Mouse (Mus musculus) gastrocnemius, postnatal 36 days (tissue): ENCODE results near the gene Irf2bp2. TPM values are rescaled to one million over a fixed set of nuclear protein-coding genes. Genes with fewer than 3 reads are reported as not detected.

Experiments used
- DNase-seq, 2 experiments: peaks; one replicate each; pipeline ENCODE4 v3.0.0; 2022
- intact Hi-C: fragments of 180-260 bp; cut with DNase I; formaldehyde crosslinking; loops from one replicate; pipeline ENCODE4 v1.15.1; 2025
- total RNA-seq, 2 experiments: library from RNA; stranded (reverse); gene quantifications; 2 replicates each; pipeline ENCODE4 v1.2.3; 2021

The Irf2bp2 gene
- total RNA-seq, 2 experiments from 2014 or later = 26.5 to 30.1 TPM

DNA sequence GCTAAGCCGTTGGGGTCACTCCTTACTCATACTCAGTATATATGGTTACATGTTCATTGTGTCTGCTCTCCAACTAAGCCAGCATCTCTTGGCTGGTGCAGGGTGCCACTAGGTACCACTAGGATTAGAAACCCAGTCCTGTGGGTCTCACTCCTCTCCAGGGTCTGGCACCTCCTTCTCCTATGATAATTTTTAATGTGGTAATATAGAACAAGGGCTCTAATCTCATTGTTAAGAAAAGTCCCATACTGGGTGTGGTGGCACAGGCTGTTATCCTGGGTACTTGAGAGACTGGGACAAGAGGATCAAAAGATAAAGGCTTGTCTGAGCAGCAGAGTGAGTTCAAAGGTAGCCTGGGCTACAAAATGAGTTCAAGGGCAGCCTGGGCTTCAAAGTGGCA, 47.3 kb downstream of the Irf2bp2 start:
- no peak for DNase-seq

DNA sequence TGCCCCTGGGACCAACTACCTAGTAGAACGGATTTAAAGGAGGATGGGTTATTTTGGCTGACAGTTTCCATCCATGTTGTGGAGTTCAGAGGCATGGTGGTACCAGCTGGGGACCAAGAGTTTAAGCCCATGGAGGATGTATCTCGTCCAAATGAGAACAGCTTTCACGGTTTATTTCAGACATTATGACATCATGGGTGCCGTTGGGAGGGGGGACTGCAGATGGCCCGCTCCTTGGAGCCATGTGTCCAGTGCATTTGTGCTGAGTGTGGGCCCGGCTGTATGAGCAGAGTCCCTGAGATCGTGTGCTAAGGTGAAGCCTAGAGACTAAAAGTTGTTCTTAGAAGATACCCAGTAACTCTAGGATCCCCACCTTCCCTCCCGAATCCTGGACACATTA, 50.4 kb downstream of the Irf2bp2 start:
- no peak for DNase-seq
- intact Hi-C loops = no loop called here

More for the DNA sequence above, 47.3 kb downstream of the Irf2bp2 start:
- intact Hi-C loops = no loop called here

DNA sequence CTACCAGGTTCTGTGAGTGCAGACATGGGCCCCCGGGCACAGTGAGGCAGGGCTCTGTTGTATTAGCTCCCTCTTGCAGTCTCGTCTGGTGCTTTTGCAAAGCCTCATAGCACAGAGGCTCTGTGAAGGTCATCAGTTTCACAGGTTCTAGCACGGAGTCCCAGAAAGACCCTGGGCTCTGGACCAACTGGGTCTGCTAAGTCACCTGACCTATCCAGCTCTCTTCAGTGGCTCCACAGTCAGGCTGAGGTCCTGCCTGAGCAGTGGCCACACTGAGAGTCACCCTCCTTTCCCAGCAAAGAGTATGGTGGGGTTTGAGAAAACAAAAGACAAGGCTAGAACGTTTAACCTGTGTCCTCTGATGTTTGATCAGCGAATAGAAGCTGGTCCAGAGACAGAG, 51.0 kb downstream of the Irf2bp2 start:
- intact Hi-C loops = no loop called here
- no peak for DNase-seq

DNA sequence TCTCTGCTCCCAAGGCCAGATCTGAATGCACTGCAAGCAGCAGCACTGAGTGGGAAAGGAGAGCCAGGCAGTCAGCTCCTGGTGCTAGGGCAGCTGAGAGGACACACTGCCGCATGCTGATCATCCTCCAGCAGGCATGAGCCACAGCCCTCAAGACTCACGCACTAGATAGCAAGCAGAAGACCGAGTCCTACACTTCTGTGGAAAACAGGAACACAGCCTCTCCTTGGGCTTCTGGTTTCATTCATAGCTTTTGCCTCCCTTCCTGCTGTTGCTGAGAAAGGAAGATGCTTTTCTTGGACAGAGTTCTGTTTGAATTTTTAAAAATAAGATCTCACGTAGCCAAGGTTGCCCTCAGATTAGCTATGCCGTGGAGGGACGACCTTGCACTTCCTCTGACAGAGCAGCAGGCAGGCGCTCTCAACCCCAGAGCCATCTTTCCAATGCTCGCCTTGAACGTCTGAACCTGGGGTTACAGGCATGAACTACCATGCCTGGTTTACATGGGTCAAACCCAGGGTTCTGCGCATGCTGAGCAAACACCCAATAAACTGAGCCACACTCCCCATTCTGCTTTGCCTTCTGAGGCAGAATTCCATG, 51.6 kb downstream of the Irf2bp2 start:
- intact Hi-C loops = no loop called here
- DNase-seq = no peak

DNA sequence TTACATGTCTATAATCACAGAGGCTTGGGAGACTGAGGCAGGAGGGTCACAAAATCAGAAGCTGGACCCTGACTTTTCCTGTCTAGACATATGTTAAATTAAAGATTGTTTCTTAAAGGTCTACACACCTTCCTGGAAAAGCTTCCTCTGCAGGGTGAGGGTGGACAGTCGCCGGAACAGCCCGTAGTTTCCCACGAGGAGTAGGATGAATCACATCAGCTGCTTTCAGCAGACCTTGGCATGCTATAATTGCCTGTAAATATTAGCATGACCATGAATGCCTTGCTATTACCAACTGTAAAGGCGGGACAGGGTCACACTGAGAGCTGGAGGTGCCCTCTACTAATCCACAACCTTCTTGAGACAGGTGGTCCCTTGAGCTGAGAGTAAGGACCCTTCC, 53.5 kb downstream of the Irf2bp2 start:
- intact Hi-C loops = no loop called here
- DNase-seq = no peak

DNA sequence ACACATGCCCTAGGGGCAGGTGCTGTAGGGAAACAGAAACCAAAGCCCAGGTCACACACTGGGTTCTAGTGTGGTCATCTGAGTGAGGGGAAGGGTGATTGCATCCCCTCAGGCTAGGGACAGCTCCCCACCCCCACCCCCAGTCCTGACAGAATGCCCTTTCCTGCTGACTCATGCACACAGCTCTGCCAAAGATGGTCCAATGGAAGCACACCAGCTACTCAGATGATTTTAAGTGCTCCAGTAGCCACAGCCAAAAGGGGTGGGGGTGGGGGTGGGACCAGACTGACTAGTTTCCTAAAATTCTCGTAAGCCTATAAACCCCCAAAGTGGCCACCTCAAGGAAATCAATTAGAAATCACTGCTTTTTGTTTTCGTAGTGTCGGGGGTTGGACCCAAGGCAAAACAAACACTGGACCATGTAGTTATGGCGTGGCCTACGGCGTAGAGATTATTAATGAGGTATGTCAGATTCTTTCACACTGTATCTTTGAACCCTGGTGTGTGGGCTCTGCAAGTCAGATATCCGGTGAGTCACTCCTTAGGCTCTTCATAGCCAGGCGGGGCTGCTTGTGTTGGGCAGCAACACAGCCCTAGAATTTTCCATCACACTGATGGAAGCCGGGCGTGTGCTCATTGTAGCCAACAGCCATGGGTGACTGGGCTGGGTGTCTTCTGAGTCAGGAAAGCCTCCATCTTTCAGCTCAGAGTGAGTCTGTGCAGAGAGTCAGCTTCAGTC, 54.3 kb downstream of the Irf2bp2 start:
- intact Hi-C loops = no loop called here

DNA sequence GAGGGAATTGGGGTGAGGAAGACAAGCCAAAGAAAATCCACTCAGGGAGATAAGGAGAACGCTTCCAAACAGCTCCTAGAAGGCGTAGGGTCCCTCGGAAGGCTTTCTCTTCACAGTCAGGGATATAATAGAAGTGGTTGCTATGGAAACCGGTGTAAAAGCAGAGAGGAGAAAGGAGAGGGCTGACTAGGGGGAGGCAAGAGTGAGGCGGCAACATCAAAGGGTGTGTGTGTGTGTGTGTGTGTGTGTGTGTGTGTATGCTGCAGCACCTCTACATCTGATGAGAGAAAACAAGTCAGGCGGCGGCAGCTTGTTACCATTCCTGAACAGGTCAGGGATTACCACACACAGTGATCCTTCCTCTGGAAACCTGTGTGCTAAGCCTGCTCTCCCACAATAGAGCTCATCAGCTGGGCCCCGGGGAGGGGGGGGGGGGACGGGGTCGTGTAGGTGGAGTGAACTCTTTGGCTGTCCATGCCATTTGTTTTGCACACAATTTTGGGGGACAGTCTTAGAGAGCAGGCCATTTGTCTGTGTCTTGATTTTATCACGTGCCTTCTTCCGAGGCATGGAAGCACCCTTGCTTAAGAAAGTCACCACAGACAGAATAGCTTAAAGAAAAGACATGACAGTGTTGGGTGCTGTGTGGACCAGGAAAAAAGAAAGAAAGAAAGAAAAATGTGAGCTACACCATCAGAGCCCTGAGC, 55.0 kb downstream of the Irf2bp2 start:
- intact Hi-C loops = no loop called here
- DNase-seq = no peak

More for the DNA sequence above, 54.3 kb downstream of the Irf2bp2 start:
- DNase-seq = peak in 1 of 2 experiments; percentile 45

Other genes with a start within 250 kb of the Irf2bp2 start
- gene Coa6, start 171.5 kb downstream of the Irf2bp2 start, total RNA-seq = 10 to 100 TPM; 18.3 to 20.9 TPM
- 1 to 10 TPM; 4.5 to 5.7 TPM for gene Tarbp1, start 118.9 kb downstream of the Irf2bp2 start, total RNA-seq